Mouse (Mus musculus): ENCODE data around the gene Eps15l1.

The Eps15l1 gene

GRCm38 (mm10) chr8:72421362-72422335 is at the start of gene Eps15l1:
Gene Eps15l1 (minus strand): TSS chr8:72421460.
- DNase-seq (ENCODE audit: low spot score), result peak; percentile 99

- DNase-seq (ENCODE audit: low spot score), result no peak
These were observed 49.4 kb upstream of the Eps15l1 start for GRCm38 (mm10) chr8:72470684-72471083.

- no peak for DNase-seq (ENCODE audit: low spot score)
These were observed 48.7 kb upstream of the Eps15l1 start for GRCm38 (mm10) chr8:72469984-72470383.

DNA sequence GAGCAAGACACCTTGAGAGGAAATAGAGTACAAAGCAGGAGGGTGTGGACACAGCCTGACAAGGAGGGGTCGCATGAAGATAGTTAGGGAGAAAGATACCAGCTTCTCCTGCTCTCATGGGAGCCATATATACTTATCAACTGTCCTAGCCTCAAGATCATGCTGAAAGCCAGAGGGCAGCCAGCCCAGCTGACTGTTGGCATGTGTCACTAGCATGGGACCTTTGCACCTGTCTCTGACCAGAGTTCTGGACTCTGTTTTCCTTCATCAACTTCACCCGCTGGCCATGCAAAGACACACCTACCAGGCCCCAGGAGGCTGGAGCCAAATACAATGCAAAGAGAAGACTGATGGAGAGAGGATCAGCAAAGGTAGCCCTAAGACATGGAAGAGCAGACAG is 48.0 kb upstream of the Eps15l1 start:
- DNase-seq (ENCODE audit: low spot score), result no peak

DNA sequence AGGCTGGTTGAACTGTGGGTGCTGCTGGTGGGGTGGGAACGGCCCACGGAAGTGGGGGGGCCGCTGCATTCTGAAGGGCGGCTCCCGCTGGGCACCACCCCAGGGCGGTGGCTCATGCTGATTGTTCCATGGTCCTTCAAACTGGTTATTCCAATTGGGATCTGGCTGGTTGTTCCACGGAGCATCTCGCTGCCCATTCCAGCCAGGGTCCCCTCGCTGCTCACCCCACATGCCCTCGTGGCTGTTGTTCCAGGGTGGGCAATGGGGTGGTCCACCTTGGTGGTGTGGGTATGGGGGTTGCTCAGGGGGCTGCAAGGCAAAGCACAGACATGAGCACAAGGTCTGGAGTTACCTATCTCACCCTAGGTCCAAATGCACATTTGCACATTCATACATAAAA is 43.0 kb upstream of the Eps15l1 start:
- no peak for DNase-seq (ENCODE audit: low spot score)

DNA sequence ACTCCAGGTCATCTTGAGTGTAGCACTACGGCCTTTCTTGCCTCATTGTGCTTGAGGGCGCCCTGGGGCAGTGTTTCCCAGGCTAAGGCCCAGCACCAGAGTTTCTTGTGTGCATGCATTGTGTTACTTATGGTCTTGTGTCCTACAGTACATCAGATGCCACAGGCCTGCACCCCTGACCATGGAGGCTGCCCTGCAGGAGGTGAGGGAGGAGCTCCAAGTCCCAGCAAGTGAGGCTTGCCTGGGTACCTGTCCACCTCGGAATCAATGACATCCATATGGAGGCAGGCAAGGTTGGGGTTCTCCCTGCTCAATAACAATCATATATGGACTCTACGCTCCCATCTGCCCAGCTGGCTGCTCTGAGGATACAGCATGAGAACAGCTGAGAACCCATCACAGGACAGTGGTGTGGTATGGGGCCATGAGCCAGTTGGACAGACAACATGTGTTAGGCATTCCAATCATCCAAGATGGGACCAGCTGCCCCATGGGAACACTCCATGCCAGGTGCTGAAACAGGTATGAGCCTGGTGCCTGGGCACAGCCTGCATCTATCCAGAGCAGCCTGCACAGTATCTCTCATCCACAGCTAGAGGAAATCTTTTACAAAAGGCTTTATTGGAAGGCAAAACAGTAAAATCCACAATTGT is 38.7 kb upstream of the Eps15l1 start:
- DNase-seq (ENCODE audit: low spot score), result no peak

GRCm38 (mm10) chr8:72458457-72458856 is 37.2 kb upstream of the Eps15l1 start:
- DNase-seq (ENCODE audit: low spot score), result no peak

- no peak for DNase-seq (ENCODE audit: low spot score)
These were observed 36.5 kb upstream of the Eps15l1 start for GRCm38 (mm10) chr8:72457806-72458205.

GRCm38 (mm10) chr8:72455317-72455716 is 34.1 kb upstream of the Eps15l1 start:
- no peak for DNase-seq (ENCODE audit: low spot score)

DNA sequence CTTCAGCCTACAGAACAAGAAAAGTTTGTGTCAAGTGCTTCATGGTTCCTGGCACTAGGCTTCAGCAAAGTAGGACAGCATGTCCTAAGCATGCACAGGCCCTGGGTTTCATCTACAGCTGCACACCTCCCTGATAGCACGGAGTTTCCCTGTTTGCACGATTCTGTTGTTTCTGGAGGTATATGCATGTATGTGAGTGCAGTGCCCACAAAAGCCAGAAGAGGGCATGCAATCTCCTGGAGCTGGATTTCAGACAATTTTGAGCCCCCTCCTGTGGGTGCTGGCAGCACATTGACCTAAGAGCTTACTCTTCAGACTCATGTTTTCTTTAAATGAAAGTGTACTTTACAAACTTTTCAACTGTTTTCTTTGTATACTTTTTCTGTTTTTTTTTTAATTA is 32.6 kb upstream of the Eps15l1 start:
- no peak for DNase-seq (ENCODE audit: low spot score)

GRCm38 (mm10) chr8:72451516-72451915 is 30.3 kb upstream of the Eps15l1 start:
- DNase-seq (ENCODE audit: low spot score), result no peak

- DNase-seq (ENCODE audit: low spot score), result no peak
These were observed 23.8 kb upstream of the Eps15l1 start for GRCm38 (mm10) chr8:72445071-72445470.

- no peak for DNase-seq (ENCODE audit: low spot score)
These were observed 22.7 kb upstream of the Eps15l1 start for GRCm38 (mm10) chr8:72443994-72444350.

DNA sequence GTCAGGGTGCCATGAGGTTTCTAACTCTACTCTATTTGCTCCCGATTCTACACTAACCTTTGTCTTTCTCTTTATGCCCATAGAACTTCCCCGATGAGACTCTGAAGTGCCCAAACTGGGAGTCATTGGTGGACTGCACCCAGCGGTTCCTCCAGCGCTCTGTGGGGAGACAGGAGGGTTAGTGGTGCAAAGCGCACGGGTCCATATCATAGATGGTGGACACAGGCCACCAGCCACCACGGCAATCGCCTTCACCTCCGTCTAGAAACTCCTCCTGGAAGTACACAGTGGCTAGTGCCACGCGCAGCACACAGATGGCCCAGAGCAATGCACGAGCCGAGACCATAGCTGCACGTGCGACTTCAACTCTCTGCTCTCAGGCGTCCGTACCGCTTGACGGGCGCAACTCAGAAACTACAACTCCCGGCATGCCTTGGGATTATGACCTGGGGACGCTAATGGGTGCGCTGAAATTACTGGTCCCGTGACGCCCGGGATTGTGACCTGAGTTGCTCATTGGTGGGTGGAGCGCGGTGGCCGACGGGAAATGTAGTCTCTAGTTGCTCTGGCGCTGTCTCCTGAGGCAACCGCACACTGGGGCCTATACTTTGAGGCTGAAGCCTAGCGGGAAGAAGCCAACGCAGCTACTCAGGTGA is 22.2 kb upstream of the Eps15l1 start, which contains the start of the genes Calr3 and 1700030K09Rik:
Gene Calr3, minus strand, starts transcription at position 533 of the 656 bp plus-strand sequence.
Gene 1700030K09Rik, plus strand, starts transcription at position 543 of the 656 bp plus-strand sequence.
- DNase-seq (ENCODE audit: low spot score), result peak; percentile 99

DNA sequence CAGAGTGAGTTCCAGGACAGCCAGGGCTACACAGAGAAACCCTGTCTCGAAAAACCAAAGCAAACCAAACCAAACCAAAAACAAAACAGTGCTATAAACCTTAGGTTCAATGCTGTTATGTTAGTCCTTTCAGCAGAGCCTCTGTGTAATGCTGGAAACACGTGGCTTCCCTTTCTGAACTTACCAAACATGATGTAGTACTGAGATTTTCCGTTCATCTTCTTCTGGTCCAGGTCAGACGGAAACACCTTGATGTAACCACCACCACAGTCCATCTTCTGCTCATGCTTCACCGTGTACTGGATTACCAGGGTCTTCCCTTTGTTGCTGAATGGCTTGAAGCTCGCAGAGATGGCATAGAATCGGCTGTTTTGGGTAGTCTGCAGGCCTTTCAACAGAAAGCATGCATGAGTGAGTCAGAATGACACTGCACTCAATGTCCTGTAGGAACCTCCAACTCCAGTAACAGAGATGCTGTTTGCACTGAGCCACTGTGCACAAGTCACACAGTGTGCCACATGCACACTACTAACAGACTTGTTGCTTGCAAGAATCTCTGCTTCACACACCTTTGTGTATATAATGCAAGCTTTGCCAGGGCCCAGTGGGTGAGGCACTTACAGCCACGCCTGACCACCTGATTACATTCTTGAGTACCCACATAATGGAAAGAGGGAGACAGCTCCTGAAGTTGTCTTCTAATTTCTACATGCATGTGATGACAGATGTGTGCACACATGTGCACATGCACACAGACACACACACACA is 17.2 kb upstream of the Eps15l1 start:
- DNase-seq (ENCODE audit: low spot score), result peak; percentile 39

- DNase-seq (ENCODE audit: low spot score), result peak; percentile 18
These were observed 13.7 kb upstream of the Eps15l1 start for GRCm38 (mm10) chr8:72434952-72435351.

- peak; percentile 41 for DNase-seq (ENCODE audit: low spot score)
These were observed 8.4 kb upstream of the Eps15l1 start for GRCm38 (mm10) chr8:72429676-72430075.

GRCm38 (mm10) chr8:72422926-72423325 is 1.7 kb upstream of the Eps15l1 start:
- DNase-seq (ENCODE audit: low spot score), result no peak

DNA sequence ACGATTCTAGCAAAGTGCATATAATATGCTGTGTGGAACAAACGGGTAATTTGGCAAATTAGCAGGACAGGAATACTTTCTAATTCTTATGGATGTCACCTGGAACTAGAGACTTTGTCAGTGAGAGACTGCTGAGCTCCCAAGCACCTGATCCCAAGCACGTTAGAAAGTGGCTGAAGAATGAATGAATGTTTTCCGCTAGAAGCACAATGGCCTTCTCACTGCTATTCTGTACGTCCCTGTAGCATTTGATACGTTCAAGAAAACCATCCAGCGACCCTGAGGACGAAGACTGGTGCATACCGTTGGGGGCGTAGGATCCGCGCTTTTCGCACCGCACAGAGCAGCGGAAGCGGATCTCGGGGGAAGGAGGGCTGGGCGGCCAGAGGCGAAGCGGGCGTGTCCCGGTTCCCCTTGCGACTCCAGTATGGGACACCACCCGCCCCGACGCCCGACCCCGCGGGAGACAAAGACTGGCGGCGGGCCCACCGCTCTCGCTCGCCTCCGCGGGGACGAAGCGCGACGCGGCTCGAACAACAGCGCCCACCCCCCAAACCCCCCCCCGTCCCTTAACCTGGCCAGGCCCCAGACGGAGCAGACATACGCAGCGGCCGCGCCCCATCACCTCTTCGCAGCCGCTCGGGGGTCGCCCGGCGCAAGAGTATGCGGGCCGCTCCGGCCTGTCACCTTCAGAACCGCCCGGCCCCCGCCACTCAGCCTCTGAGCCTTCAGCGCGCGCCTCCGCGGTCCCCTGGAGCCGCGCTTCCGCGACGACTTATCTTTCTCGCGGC is 494 bp downstream of the Eps15l1 start:
- DNase-seq (ENCODE audit: low spot score), result peak; percentile 26

- no peak for DNase-seq (ENCODE audit: low spot score)
These were observed 3.2 kb downstream of the Eps15l1 start for GRCm38 (mm10) chr8:72418073-72418472.

DNA sequence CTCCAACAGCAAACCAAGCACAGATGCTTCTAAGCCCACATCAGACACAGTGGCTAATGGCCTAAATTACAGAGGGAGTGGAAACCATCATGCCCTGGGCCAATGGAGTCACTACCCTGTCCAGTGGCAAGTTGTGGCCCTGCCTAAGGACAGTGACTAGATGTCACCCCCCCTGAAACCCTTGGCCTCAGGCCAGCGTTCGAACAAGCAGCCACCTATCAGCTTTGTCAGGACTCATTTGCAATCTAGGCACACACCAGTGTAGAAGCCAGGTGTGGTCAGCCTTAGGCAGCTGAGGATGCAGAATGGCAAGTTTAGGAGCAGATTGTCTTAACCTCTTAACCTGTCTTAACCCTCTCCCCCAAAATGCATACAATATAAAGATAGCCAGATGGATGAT is 6.0 kb downstream of the Eps15l1 start:
- no peak for DNase-seq (ENCODE audit: low spot score)

All from lung, postnatal 25 days (tissue).